Mouse (Mus musculus) heart, postnatal 0 days (tissue): Measurements from ENCODE around the gene Ptgir. TPM values are rescaled to one million over a fixed set of nuclear protein-coding genes. Genes with fewer than 3 reads are reported as not detected.

Source experiments
- ATAC-seq: fragments of 200-750 bp; cut with Nextera tagmentation; 2 replicates; pipeline ENCODE4 v1.8.0; 2017; ENCODE audit warnings: low read depth, moderate number of reproducible peaks, moderate library complexity; ENCODE audit not compliant: insufficient read depth
- DNase-seq: peaks from one replicate; pipeline ENCODE4 v3.0.0-alpha.2; 2016; ENCODE audit warnings: low spot score
- H3K27ac ChIP-seq: fragments of 300-500 bp; sonication (generic); 2 replicates; pipeline ENCODE4 v1.5.1; 2014; ENCODE audit warnings: low read depth, mild to moderate bottlenecking
- H3K27me3 ChIP-seq: fragments of 300-500 bp; sonication (generic); 2 replicates; pipeline ENCODE4 v1.6.1; 2014; ENCODE audit warnings: low read length, mixed read lengths; ENCODE audit not compliant: control insufficient read depth, insufficient read depth
- H3K36me3 ChIP-seq: fragments of 300-500 bp; sonication (generic); replicated peaks from 2 replicates; pipeline ENCODE4 v1.6.1; 2014; ENCODE audit warnings: low read length, mixed read lengths; ENCODE audit not compliant: control insufficient read depth, insufficient read depth
- H3K4me1 ChIP-seq: fragments of 300-500 bp; sonication (generic); 2 replicates; pipeline ENCODE4 v1.6.1; 2014; ENCODE audit warnings: antibody characterized with exemption; ENCODE audit not compliant: control insufficient read depth, insufficient read depth
- H3K4me2 ChIP-seq: fragments of 300-500 bp; sonication (generic); 2 replicates; pipeline ENCODE4 v1.6.1; 2014; ENCODE audit warnings: low read depth, mild to moderate bottlenecking, low read length, moderate library complexity
- H3K4me3 ChIP-seq: fragments of 300-500 bp; sonication (generic); 2 replicates; pipeline ENCODE4 v1.5.1; 2014; ENCODE audit warnings: low read depth, low read length
- H3K9ac ChIP-seq: fragments of 300-500 bp; sonication (generic); replicated peaks from 2 replicates; pipeline ENCODE4 v1.6.1; 2014; ENCODE audit warnings: low read depth, low read length, mixed read lengths
- H3K9me3 ChIP-seq: fragments of 300-500 bp; sonication (generic); replicated peaks from 2 replicates; pipeline ENCODE4 v1.6.1; 2016; ENCODE audit warnings: low read length; ENCODE audit not compliant: control insufficient read depth
- CTCF ChIP-seq: IDR thresholded peaks from 2 replicates; pipeline ENCODE4 v1.5.1; 2016; ENCODE audit warnings: antibody characterized with exemption, control low read depth, low read depth
- EP300 ChIP-seq: IDR thresholded peaks from 2 replicates; pipeline ENCODE4 v1.6.1; 2016; ENCODE audit warnings: antibody characterized with exemption, low read depth
- WGBS: fragments of 180-500 bp; shearing (Covaris S2); extraction: QIAGEN DNeasy Blood & Tissue Kit; methylation state at CpG from one replicate; pipeline ENCODE4 v1.1.7; 2014; 5-methylcytosine and 5-hydroxymethylcytosine counted together
- polyA plus RNA-seq: library from polyadenylated mRNA; unstranded; fragments of >200 nt; fragmentation: Nextera tagmentation; extraction: Ambion mirVana; gene quantifications from 2 replicates; pipeline ENCODE4 v1.2.1, GENCODE M21; 2015
- total RNA-seq: library from RNA; depleted of rRNA; stranded (reverse); fragments of >200 nt; gene quantifications from 2 replicates; pipeline ENCODE4 v1.2.3, GENCODE M21; 2014; ENCODE audit warnings: low replicate concordance

Ptgir gene
- total and polyA plus RNA-seq, 2 experiments from 2014 or later = 1.2 to 2.3 TPM

DNA sequence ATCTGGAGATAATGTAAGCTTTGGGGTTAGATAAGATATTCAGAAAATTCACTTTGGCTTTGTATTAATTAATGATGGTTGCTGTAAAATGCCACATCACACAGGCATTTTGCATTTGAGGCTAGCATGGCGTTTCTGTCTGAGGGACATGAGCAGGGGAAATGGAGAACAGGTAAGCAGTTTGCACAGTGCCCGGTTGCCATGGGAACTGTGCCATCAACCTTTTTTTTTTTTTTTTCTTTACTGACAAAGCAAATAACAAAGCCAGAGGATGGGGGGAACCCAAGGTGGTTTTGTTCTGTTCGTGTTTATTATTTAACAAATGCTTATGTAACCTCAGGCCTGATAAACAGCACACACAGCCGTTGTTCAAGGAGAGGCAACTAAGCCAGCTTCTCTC is 36.6 kb downstream of the Ptgir start:
- Histone ChIP-seq H3K27ac (no peak overlapping the region), H3K36me3 (no peaks in the 10 kb centered on the region), H3K4me2 (no peak overlapping the region), H3K9ac (no peak overlapping the region), H3K27me3 (peaks cover 23% of the 10 kb centered on the region), H3K4me1 (peaks cover 14% of the 10 kb centered on the region), H3K4me3 (no peak overlapping the region), H3K9me3 (no peaks in the 10 kb centered on the region)
- DNase-seq (no peak), ATAC-seq (no peak)
- WGBS = 62% methylated on average over 4 of the region's 4 CpGs
- no peak for TF ChIP-seq CTCF
- TF ChIP-seq EP300 = no peak

DNA sequence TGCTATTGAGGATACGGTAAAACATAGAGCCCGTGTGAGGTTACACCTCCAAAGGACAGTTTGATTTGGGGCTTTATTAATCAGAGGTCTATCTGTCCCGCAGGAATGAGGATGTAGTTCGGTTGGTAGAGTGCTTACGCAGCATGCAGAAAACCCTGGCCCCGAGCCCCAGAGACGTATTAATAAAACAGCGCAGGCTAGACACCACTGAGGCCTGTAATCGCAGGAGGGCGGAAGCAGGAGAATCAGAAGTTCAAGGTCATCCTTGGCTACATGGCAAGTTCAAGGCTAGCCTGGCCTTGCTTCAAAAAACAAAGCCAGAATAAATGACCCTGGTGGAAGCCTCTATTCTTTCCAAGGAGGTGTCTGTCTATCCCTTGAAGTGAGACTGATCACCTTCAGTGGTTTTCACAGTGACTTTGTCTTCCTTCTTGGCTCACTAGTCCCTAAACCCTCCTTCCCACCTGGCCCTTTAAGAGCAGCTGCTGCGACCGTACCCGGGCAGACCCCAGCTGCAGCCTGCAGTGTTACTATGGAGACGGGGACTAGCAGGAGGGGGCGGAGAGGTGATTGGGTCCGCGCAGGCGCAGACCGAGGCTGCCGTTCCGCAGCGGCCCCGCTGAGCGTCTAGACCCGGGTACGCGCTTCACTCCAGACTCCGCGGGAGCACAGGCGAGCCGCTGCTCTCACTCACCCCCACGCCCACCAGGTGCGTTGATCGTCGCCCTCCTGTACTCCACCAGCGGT is 37.9 kb downstream of the Ptgir start, which contains the start of gene Pnmal2:
TSS of gene Pnmal2 (plus strand) at position 622 of the 747 bp plus-strand sequence.
- H3K27me3 ChIP-seq = peaks cover 23% of the 10 kb centered on the region
- no peaks in the 10 kb centered on the region for H3K9me3 ChIP-seq
- peak within 1 kb of the TSS; percentile 95 for H3K4me2 ChIP-seq
- ATAC-seq (peak; percentile 70), DNase-seq (peak; percentile 82)
- peak within 1 kb of the TSS; percentile 53 for H3K9ac ChIP-seq
- no peak within 1 kb of the TSS for H3K27ac ChIP-seq
- WGBS = 31% methylated on average over 23 of the region's 36 CpGs
- H3K4me1 ChIP-seq = peaks cover 22% of the 10 kb centered on the region
- peak within 1 kb of the TSS; percentile 57 for H3K4me3 ChIP-seq
- no peaks in the 10 kb centered on the region for H3K36me3 ChIP-seq
- TF ChIP-seq CTCF (no peak), EP300 (no peak)

DNA sequence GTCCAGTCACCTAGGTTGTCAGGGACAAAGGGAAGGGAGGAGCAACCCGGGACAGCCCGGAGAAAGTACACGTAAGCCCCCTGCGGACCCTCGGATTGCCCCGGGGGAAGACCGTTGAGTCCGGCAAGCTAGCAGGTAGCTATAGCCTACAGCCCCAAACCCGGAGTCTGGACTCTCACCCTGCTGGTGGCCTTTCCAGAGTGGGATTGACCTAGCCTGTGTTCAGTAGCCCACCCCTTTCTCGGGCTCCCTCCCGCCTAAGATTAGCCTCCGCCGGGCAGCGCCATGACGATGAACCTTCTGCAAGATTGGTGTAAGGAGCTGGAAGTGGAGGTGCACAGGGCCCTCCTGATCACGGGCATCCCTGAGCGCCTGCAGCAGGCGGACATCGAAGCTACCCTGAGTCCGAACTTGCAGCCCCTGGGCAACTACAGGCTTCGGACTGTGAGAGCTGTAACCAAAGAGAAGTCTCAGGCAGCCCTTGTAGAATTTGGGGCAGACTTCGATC is 38.6 kb downstream of the Ptgir start:
- no peak for DNase-seq
- no peak; the same call in 1 of the 2 replicates for ATAC-seq

DNA sequence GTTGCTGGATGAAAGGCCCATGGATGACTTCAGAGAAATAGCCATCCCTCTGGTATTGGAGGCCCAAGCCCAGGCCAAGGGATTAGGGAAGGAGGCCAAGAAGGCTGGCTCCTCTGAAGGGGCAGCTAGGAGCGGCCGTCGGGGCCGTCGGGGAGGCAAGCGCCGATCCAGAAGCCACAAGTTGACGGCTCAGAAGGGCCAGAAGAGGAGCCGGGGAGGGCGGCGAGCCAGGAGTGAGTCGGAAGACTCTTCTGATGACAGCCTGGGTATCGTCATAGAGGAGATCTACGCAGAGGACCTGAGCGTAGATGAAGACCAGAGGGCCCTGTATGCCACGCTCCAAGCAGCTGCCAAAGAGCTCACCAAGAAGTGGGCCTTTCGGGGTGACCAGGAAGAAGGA is 39.1 kb downstream of the Ptgir start:
- Histone ChIP-seq H3K4me2 (peak overlapping the region; percentile 95), H3K9me3 (no peaks in the 10 kb centered on the region), H3K4me1 (peaks cover 22% of the 10 kb centered on the region), H3K9ac (no peak overlapping the region), H3K4me3 (peak overlapping the region; percentile 57; the same call in 1 of the 2 replicates), H3K27ac (no peak overlapping the region), H3K36me3 (no peaks in the 10 kb centered on the region), H3K27me3 (peaks cover 23% of the 10 kb centered on the region)
- WGBS = 24% methylated on average over 17 of the region's 17 CpGs
- ATAC-seq (no peak), DNase-seq (no peak)
- no peak for TF ChIP-seq CTCF
- TF ChIP-seq EP300 = no peak

More for the DNA sequence above, 38.6 kb downstream of the Ptgir start:
- Histone ChIP-seq H3K9me3 (no peaks in the 10 kb centered on the region), H3K4me3 (peak overlapping the region; percentile 57), H3K9ac (peak overlapping the region; percentile 53), H3K36me3 (no peaks in the 10 kb centered on the region), H3K27me3 (peaks cover 23% of the 10 kb centered on the region), H3K4me2 (peak overlapping the region; percentile 95), H3K27ac (no peak overlapping the region), H3K4me1 (peaks cover 22% of the 10 kb centered on the region)
- WGBS = 4% methylated on average over 22 of the region's 22 CpGs
- TF ChIP-seq CTCF (no peak), EP300 (no peak)

DNA sequence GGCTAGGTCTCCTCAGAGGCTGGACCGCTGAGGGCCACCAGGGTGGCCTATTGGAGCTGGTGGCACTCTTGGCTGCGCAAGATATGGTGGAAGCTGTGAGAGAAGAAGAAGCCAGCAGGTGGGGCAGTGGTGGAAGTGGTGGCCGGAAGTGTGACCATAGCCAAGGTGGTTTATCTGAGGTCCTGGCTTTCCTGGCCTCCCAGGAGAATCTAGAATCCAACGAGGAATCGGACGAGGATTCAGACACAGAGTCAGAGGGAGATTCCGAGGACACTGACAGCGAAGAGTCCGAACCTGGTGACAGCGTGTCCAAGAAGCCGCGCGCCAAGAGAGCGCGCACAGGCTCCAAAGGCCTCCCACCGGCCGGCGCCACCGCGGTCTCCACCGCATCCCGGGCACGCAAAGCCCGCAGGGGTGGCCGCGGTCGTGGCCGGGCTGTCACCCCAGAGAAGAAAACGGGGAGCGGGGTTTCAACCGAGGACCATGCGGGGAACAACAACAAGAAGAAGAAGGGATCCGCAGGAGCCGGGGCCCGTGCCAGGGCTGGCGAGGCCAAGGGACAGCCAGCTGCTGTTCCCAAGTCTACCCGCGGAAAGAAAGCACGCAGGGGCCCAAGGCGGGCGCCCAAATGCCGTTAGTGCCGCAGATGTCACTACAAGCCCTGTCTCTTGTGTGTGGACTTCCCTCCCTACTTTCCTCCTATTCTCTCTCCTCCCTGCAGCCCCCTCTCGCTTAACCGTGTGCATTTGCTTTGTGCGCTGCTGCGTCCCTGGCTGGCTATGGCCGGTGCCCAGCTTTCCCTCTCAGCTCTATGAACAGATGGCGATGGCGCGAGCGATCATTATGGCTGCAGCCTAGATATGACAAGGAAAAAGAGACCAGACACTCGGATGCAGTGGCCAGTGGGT is 40.4 kb downstream of the Ptgir start:
- Histone ChIP-seq H3K4me2 (peak overlapping the region; percentile 77), H3K4me1 (peaks cover 22% of the 10 kb centered on the region), H3K27ac (no peak overlapping the region), H3K27me3 (peaks cover 23% of the 10 kb centered on the region), H3K36me3 (no peaks in the 10 kb centered on the region), H3K4me3 (peak overlapping the region; percentile 44), H3K9me3 (no peaks in the 10 kb centered on the region), H3K9ac (peak overlapping the region; percentile 26)
- TF ChIP-seq EP300 (no peak), CTCF (peak; percentile 24; the same call in 1 of the 2 replicates)
- DNase-seq (peak; percentile 34), ATAC-seq (no peak)
- WGBS = 6% methylated on average over 52 of the region's 53 CpGs
